Mouse (Mus musculus): ENCODE data around the gene Cry2.

GRCm38 (mm10) chr2:92438567-92438966 lies 4.7 kb upstream of the Cry2 start:
- no peak for TF ChIP-seq POLR2A (IDR thresholded peaks at IDR 0.05; ENCODE audit: control insufficient read depth, low read depth, low read length)
- no peak for TF ChIP-seq CTCF (IDR thresholded peaks at IDR 0.05; ENCODE audit: control insufficient read depth, insufficient read depth, insufficient replicate concordance, low read depth, low read length)

All from testis, adult 2 months (tissue).